Mouse (Mus musculus) 416B (cell line): ENCODE measurements around the gene Rhno1.

Experiments used
- DNase-seq: peaks from one replicate; pipeline ENCODE4 v3.0.0; 2011; ENCODE audit warnings: low read depth

Rhno1 gene

GRCm38 (mm10) chr6:128363007-128363825 is 505 bp upstream of the Rhno1 start:
- peak; percentile 48 for DNase-seq

DNA sequence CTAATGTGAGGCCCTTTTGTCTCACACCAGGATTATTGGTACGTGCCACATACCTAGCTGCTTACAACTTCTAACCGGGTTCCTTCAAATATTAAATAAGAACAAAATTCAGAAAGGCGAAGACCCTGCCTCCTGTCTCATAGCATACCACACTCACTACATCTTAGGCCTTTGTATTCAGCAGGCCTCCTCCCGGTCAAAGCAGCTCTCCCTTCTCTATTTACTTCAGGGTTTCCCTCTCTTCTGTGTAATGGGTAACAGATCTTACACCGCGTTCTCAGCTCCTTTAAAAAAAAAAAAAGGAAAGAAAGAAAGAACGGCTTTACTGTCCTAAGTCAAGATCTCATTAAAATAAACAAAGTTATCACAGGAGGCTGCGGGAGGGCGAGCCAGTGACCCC is 810 bp downstream of the Rhno1 start:
- DNase-seq, result no peak

- DNase-seq, result peak; percentile 58
Measured at GRCm38 (mm10) chr6:128358999-128359398, 3.7 kb downstream of the Rhno1 start.

- DNase-seq, result peak; percentile 85
Measured at GRCm38 (mm10) chr6:128355726-128356416, 6.8 kb downstream of the Rhno1 start, which contains the start of gene Tulp3. Gene Tulp3, minus strand, starts transcription at chr6:128355851.

GRCm38 (mm10) chr6:128355201-128355681 is 7.5 kb downstream of the Rhno1 start:
- DNase-seq, result peak; percentile 44

DNA sequence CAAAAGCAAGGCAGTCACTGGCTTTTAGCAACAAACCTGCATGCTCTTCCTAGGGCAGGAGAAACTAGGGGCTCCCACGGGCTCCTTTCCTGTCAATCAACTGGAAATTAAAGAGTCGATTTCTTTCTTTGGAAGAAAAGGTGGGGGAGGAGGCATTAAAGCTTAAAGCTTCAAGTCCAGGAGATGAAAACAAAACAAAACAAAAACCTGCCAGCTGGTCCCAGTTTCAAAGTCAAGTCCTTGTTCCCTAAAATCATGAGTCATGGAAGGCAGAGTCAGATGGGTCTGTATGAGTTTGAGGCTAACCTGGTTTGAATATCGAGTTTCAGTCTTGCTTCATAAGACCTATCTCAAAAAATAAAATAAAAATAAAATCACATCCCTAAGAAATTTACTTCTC is 8.6 kb downstream of the Rhno1 start:
- DNase-seq, result peak; percentile 71

DNA sequence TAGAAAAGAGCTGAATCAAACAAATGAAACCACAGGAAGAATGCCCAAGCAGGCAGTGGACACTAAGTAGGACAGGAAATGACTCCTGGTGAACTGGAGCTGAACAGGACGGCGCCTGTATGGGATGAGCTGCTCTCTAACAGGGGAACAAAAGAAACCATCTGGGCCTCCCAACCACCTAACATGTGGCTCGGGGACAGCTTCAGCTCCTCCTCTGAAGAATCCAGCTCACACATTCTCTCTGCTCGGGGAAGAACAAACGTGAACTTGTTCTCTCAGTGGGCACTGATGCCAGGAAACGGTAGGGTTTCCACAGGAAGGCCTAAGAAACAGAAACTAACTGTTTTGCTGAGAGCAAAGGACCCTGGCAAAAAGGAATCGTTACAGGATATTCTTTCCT is 13.0 kb downstream of the Rhno1 start:
- DNase-seq, result peak; percentile 78

GRCm38 (mm10) chr6:128346782-128347181 is 15.9 kb downstream of the Rhno1 start:
- DNase-seq, result no peak

DNA sequence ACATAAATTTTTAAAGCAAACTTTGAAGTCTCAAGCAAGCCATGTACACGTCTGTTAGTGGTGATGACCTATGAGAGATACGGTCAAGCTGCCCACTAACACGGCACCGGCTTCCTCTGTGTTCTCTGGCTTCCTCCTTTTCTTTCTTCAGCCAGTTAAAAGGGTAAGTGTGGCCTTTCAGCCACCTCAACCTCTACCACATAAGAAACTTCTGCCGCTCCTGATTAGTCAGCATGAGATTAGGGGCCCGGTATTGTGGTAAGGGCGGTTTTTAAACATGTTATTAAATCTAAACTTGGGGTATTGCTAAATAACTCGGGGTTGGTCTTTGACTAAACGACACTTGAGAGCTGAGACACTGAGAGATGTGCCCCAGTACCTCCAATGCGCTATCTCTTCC is 17.1 kb downstream of the Rhno1 start:
- peak; percentile 99 for DNase-seq

DNA sequence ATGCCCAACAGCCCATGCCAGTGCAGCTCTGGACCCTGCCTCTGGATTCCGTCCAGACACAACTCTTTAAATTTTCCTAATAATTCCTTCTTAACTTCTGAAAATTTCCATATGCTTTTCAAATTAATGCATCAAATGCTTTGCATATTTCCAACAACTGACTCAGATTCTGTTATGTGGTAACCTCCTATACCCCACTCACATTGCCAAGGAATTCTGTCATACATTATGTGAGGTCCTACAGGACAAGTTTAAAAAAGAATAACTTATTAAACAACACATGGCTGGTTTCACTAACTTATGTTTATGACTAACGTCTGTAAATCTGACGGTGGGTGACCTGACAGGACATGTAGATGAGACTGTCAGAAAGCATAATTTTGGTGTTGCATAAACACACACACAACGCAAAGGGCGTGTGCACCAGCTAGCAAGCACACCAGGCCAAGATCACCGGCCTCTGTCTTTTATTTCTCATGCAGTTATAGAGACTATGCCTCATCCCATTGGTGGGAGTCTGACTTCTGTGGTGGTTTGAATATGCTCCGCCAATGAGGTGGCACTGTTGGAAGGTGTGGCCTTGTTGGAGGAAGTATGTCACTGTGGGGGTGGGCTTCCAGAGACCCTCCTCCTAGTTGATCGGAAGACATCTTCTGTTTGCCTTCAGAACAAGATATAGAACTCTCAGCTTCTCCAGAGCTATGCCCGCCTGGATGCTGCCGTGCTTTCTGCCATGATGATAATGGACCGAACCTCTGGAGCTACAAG is 20.6 kb downstream of the Rhno1 start:
- DNase-seq, result no peak

DNA sequence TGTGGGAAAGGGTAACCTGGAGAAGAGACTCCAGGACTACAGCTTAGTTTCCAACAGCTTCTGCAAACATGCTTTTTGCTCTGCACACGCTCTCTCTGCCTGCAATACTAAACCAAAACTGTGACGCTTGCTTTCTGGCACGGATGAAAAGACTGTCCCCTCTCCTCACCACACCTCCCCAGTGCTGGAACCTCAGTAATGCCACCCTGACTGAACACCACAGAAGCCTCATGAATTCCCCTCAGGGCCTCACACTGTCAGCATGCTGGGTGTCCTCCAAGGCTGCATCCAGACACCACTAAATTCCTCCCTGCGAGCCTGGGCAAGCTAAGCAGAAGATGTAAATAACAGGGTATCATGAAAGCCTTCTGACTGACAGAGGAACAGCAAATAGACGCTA is 23.8 kb downstream of the Rhno1 start:
- no peak for DNase-seq

GRCm38 (mm10) chr6:128337467-128337866 is 25.2 kb downstream of the Rhno1 start:
- no peak for DNase-seq

DNA sequence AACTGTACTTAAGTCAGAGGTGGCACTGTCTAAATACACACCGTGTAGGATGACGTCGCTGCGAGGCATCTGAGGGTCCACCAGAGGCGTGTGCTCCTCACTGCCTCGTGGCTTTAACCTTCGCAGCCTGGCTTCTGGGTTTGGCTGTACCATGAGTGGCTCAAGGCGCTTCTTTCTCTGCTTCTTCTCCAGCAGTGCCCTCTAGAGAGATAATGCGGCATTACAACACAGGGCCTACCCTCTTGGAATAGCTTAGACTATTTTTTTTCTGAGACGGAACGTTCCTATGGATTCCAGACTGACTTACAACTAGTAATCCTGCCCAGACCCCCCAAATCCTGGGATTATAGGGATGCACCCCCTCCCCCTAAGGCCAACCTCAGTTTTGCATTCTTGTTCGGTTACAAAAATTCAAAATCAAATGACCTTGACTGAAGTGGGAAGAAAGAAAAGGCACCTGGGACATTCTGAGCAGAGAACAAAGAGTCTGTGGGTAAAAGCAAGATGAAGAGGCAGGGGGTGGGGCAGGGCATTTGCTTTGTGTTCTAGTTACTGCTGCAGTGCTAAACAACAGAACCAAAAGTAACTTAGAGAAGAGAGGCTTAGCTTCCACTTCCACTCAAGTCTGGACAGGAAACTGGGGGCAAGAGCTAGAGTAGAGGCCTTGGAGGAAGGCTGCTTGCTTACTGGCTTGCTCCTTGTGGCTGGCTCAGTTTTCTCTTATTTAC is 28.1 kb downstream of the Rhno1 start:
- peak; percentile 83 for DNase-seq

DNA sequence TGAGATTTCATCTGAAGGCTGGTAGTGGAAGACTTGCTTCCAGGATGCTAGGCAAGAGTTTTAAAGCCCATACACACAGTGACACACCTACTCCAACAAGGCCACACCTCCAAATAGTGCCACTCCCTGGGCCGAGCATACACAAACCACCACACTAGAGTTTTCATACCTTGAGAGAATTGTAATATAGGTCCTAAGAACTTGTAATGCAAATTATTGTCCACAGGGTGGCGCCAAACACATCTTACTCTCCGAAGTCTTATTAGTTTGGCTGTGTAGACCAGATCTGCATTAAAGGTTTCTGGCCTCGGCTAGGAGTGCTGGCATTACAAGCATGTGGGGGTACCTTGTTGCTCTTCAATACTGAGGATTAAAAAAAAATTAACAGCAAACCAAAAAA is 44.4 kb downstream of the Rhno1 start:
- peak; percentile 87 for DNase-seq

DNA sequence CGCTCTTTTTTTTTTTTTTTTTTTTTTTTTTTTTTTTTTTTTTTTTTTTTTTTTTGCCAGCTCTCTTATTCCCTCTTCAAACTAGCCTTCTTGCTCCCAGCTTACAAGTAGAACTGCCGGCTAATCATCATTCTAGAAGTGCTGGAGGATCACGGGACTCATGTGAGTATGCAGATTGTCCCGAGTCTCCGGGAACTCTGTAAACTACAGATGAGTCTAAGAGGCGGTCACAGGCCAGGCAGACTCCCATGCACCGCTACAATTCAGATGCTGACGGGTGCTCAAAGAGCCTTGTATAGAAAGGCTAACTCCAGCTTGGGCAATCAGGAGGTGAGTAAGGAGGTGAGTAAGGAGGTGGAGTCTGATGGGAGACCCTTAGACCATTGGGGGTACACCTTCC is 47.1 kb downstream of the Rhno1 start:
- DNase-seq, result no peak

DNA sequence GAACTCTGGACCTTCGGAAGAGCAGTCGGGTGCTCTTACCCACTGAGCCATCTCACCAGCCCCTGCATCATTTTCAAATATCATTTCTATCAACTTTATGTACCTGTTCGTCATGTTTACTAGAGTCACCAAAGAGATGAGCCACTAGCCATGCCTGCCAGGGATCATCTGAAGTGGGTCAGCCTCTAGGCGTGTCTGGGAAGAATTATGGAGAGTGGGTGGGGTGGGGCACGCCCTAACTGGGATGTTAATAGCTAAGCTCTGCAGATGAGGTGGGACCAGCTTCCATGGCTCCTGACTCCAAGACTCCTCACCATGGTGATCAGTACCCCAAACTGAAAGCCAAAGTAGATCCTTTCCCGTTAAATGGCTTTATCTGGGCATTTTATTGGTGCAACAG is 47.9 kb downstream of the Rhno1 start:
- DNase-seq, result no peak

- peak; percentile 77 for DNase-seq
Measured at GRCm38 (mm10) chr6:128308311-128308710, 54.4 kb downstream of the Rhno1 start.
